Mouse (Mus musculus) embryonic facial prominence, embryonic 14.5 days (tissue): Measurements from ENCODE around the gene Prkd2. TPM values are rescaled to one million over a fixed set of nuclear protein-coding genes. Genes with fewer than 3 reads are reported as not detected.
A peak's percentile ranks its signal among the peaks of the same experiment; 100 is the strongest.

Experiments
- ATAC-seq: fragments of 200-750 bp; cut with Nextera tagmentation; 2 replicates; pipeline ENCODE4 v1.8.0; 2017; ENCODE audit warnings: low read depth, moderate number of reproducible peaks, moderate TSS enrichment
- DNase-seq: peaks from one replicate; pipeline ENCODE4 v3.0.0-alpha.2; 2015; ENCODE audit warnings: low spot score
- H3K27ac ChIP-seq: fragments of 300-500 bp; sonication (generic); replicated peaks from 2 replicates; pipeline ENCODE4 v1.5.1; 2014; ENCODE audit warnings: low read depth, mild to moderate bottlenecking, low read length, moderate library complexity
- H3K27me3 ChIP-seq: fragments of 300-500 bp; sonication (generic); replicated peaks from 2 replicates; pipeline ENCODE4 v1.6.1; 2014; ENCODE audit warnings: low read length; ENCODE audit not compliant: control insufficient read depth, insufficient read depth
- H3K36me3 ChIP-seq: fragments of 300-500 bp; sonication (generic); 2 replicates; pipeline ENCODE4 v1.6.1; 2014; ENCODE audit warnings: low read length, mixed read lengths; ENCODE audit not compliant: control insufficient read depth, insufficient read depth
- H3K4me1 ChIP-seq: fragments of 300-500 bp; sonication (generic); 2 replicates; pipeline ENCODE4 v1.6.1; 2014; ENCODE audit warnings: antibody characterized with exemption, low read length; ENCODE audit not compliant: control insufficient read depth, insufficient read depth
- H3K4me2 ChIP-seq: fragments of 300-500 bp; sonication (generic); 2 replicates; pipeline ENCODE4 v1.6.1; 2014; ENCODE audit warnings: low read depth, mild to moderate bottlenecking, low read length, moderate library complexity, mixed read lengths
- H3K4me3 ChIP-seq: fragments of 300-500 bp; sonication (generic); 2 replicates; pipeline ENCODE4 v1.5.1; 2014; ENCODE audit warnings: low read depth, mild to moderate bottlenecking, low read length
- H3K9ac ChIP-seq: fragments of 300-500 bp; sonication (generic); 2 replicates; pipeline ENCODE4 v1.6.1; 2014; ENCODE audit warnings: low read depth, mild to moderate bottlenecking, low read length, moderate library complexity, mixed read lengths
- H3K9me3 ChIP-seq: fragments of 300-500 bp; sonication (generic); 2 replicates; pipeline ENCODE4 v1.6.1; 2016; ENCODE audit warnings: low read length; ENCODE audit not compliant: control insufficient read depth
- WGBS: fragments of 180-500 bp; shearing (Covaris S2); extraction: QIAGEN DNeasy Blood & Tissue Kit; methylation state at CpG from one replicate; pipeline ENCODE4 v1.1.7; 2014; 5-methylcytosine and 5-hydroxymethylcytosine counted together
- polyA plus RNA-seq: library from polyadenylated mRNA; unstranded; fragments of >200 nt; fragmentation: Nextera tagmentation; extraction: Ambion mirVana; gene quantifications from 2 replicates; pipeline ENCODE4 v1.2.1, GENCODE M21; 2014

Prkd2 gene
- polyA plus RNA-seq, 1 experiment from 2014 or later: 16.5 TPM

DNA sequence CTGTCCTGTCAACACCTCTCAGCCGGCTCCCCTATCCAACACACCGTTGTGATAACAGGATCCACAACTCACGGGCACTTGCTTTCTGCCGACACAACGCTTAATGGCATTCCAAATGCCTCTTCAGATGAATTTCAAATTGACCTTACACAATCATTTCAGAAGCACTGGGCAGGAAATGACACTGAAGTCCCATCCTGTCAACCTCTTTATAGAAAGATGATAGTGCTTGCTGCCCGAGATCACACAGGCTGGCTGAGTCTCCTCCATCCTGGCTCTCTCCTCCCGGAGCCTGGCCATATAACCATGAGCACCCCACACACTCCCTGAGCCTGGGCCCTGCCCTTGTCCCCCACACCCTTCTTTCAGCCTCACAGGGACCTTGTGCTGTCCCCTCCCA lies 65.1 kb downstream of the Prkd2 start:
- ATAC-seq (no peak), DNase-seq (no peak)
- H3K36me3 ChIP-seq: no peaks in the 10 kb centered on the region
- H3K27ac ChIP-seq: no peak overlapping the region
- no peak overlapping the region for H3K4me3 ChIP-seq
- no peaks in the 10 kb centered on the region for H3K9me3 ChIP-seq
- WGBS: 61% methylated on average over 7 of the region's 7 CpGs
- H3K9ac ChIP-seq: peak overlapping the region; percentile 22; the same call in 1 of the 2 replicates
- H3K27me3 ChIP-seq: no peaks in the 10 kb centered on the region
- peaks cover 10% of the 10 kb centered on the region for H3K4me1 ChIP-seq
- H3K4me2 ChIP-seq: no peak overlapping the region

DNA sequence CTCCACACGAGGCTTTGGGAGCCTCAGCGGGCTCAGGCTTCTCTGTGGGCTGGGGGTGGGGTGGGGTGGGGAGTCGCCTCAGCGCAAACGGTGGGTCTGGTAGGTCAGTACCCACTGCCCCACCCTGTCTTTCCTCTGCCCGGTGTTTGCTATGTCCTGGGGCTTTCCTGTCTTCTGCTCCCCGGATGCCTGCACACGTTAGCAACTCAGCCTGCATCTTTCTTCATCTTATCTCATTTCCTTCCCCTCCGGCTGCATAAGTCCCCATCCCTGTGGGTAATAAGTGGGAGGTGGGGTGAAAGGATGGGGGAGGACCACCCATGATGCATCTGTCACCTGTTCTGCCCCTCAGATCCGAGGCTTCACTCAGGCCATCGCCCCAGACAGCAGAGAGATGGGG lies 65.7 kb downstream of the Prkd2 start:
- H3K4me3 ChIP-seq: no peak overlapping the region
- no peaks in the 10 kb centered on the region for H3K36me3 ChIP-seq
- DNase-seq (no peak), ATAC-seq (no peak)
- H3K9ac ChIP-seq: peak overlapping the region; percentile 22; the same call in 1 of the 2 replicates
- no peaks in the 10 kb centered on the region for H3K9me3 ChIP-seq
- H3K27me3 ChIP-seq: no peaks in the 10 kb centered on the region
- no peak overlapping the region for H3K4me2 ChIP-seq
- H3K27ac ChIP-seq: no peak overlapping the region
- 30% methylated on average over 5 of the region's 11 CpGs for WGBS
- H3K4me1 ChIP-seq: peaks cover 10% of the 10 kb centered on the region

DNA sequence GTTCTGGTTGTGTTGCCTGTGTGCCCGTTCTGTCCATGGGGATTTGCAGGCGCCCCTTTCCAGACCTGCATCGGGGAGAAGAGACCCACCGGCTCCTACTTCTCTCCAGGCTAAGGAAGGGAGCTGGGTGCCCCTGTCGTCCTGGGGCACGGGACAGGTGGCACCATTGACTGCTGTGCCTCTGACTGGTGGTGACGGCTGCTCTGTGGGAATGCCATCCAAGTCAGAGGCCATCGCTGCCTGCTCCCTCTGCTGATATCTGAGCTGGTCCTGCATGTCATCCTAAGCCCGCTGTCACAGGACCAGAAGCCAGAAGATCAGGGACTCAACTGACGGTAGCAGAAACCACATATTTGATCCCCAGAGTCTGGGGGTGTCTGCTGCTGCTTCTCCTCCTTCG lies 66.2 kb downstream of the Prkd2 start:
- WGBS: 60% methylated on average over 10 of the region's 11 CpGs
- no peak overlapping the region for H3K4me2 ChIP-seq
- no peaks in the 10 kb centered on the region for H3K36me3 ChIP-seq
- H3K27me3 ChIP-seq: no peaks in the 10 kb centered on the region
- H3K27ac ChIP-seq: no peak overlapping the region
- no peaks in the 10 kb centered on the region for H3K9me3 ChIP-seq
- no peak overlapping the region for H3K4me3 ChIP-seq
- H3K9ac ChIP-seq: no peak overlapping the region
- DNase-seq (no peak), ATAC-seq (no peak)
- H3K4me1 ChIP-seq: peaks cover 10% of the 10 kb centered on the region

DNA sequence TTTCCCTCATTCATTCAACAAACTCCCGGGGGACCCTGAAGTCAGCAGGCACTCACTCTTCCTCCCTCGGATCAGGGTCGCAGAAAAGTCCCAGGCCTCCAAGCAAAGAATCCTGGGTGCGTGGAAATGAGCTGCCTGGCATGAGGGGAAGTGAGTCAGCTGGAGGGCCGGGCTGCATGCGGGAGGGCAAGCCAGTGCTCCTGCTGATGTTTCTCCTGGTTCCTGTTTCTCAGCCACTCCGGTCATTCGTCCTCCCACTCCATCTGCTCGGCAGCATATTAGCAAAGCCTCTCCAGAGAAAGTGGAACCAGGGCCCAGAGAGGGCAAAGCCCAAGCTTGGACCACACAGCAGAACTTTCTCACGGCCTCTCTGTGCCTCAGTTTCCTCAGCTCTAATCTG lies 67.2 kb downstream of the Prkd2 start:
- ATAC-seq: no peak
- 42% methylated on average over 10 of the region's 10 CpGs for whole genome bisulfite sequencing
- DNase-seq: no peak

DNA sequence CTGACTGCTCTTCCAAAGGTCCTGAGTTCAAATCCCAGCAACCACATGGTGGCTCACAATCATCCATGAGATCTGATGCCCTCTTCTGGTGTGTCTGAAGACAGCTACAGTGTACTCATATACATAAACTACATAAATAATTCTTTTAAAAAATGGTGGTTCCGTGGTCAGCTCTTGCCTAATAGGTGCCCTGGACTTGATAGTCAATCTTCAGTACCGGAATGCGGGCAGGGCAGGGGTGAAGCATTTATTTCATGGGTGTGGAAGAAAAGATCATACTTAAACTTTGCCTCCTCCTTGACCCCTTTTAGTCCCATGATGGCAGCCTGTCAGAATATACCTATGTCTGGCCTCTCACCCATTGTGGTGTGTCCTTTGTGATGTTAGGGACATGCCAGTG lies 69.2 kb downstream of the Prkd2 start:
- 95% methylated on average over 3 of the region's 3 CpGs for WGBS
- Histone ChIP-seq H3K9me3 (no peaks in the 10 kb centered on the region), H3K4me2 (no peak overlapping the region), H3K4me1 (no peaks in the 10 kb centered on the region; the same call in 1 of the 2 replicates), H3K27me3 (no peaks in the 10 kb centered on the region), H3K36me3 (peaks cover 28% of the 10 kb centered on the region), H3K27ac (no peak overlapping the region), H3K4me3 (no peak overlapping the region), H3K9ac (no peak overlapping the region)
- no peak for ATAC-seq
- no peak for DNase-seq

More for the DNA sequence above, 67.2 kb downstream of the Prkd2 start:
- Histone ChIP-seq H3K4me2 (no peak overlapping the region), H3K4me1 (peaks cover 10% of the 10 kb centered on the region), H3K36me3 (peaks cover 9% of the 10 kb centered on the region), H3K9me3 (no peaks in the 10 kb centered on the region), H3K27me3 (no peaks in the 10 kb centered on the region), H3K4me3 (no peak overlapping the region), H3K27ac (no peak overlapping the region), H3K9ac (peak overlapping the region; percentile 37; the same call in 1 of the 2 replicates)

DNA sequence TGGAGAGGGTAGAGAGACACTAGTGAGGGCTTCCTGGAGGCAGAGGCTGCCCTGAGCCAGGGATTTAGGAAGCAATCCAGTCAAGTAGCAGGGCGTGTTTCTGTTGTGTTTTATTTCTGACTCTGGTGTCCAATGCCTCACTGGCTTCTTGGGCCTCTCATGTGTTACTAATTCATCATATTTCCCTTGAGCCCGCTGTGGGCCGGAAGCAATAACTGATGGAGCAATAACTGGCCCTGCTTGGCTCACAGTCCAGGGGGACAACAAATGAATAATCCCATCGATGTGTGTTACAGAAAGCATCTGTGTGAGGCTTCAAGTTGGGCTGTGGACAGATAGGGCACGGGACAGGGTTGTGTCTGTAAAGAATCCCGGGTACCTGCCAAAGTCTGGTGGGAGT lies 69.7 kb downstream of the Prkd2 start:
- H3K27ac ChIP-seq: no peak overlapping the region

DNA sequence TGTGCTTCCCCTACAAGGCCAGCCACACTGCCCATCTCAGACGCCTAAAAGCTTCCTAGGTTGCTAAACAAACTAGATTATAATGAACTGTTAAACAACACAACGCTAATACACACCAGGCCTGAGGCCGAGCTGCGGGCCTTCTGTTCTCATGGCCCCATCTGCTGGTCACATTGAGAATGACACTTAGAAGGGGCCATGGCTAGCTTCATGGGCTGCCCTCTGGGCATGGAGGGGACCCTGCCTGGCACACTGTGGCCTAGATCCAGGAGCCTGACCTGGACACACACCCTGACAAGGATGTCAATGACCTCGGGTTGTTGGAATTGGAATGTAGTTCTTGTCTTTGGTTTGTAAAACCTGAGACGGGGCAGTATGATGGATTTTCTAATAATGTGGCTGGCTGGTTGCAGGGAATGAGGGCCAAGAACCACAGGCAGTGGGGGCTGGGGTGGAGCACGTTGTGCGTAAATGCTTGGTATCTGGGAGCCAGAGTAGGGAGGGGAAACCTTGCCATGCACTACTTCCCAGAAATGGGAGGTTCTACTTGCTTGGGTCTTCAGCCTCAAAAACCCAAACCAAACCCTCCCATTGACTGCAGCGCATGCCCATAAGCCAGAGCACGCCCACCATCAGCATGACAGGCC lies 71.2 kb downstream of the Prkd2 start:
- Histone ChIP-seq H3K4me2 (no peak overlapping the region), H3K36me3 (peaks cover 49% of the 10 kb centered on the region), H3K27me3 (no peaks in the 10 kb centered on the region), H3K4me1 (no peaks in the 10 kb centered on the region; the same call in 1 of the 2 replicates), H3K4me3 (no peak overlapping the region), H3K27ac (no peak overlapping the region), H3K9me3 (no peaks in the 10 kb centered on the region), H3K9ac (no peak overlapping the region; the same call in 1 of the 2 replicates)
- DNase-seq (peak; percentile 80), ATAC-seq (peak; percentile 73)
- WGBS: 35% methylated on average over 10 of the region's 10 CpGs

More for the DNA sequence above, 69.7 kb downstream of the Prkd2 start:
- peaks cover 33% of the 10 kb centered on the region for H3K36me3 ChIP-seq
- no peaks in the 10 kb centered on the region; the same call in 1 of the 2 replicates for H3K4me1 ChIP-seq
- no peaks in the 10 kb centered on the region for H3K9me3 ChIP-seq
- ATAC-seq: no peak
- H3K9ac ChIP-seq: no peak overlapping the region
- H3K4me2 ChIP-seq: no peak overlapping the region
- H3K27me3 ChIP-seq: no peaks in the 10 kb centered on the region
- WGBS: 54% methylated on average over 6 of the region's 6 CpGs
- no peak for DNase-seq
- no peak overlapping the region for H3K4me3 ChIP-seq

DNA sequence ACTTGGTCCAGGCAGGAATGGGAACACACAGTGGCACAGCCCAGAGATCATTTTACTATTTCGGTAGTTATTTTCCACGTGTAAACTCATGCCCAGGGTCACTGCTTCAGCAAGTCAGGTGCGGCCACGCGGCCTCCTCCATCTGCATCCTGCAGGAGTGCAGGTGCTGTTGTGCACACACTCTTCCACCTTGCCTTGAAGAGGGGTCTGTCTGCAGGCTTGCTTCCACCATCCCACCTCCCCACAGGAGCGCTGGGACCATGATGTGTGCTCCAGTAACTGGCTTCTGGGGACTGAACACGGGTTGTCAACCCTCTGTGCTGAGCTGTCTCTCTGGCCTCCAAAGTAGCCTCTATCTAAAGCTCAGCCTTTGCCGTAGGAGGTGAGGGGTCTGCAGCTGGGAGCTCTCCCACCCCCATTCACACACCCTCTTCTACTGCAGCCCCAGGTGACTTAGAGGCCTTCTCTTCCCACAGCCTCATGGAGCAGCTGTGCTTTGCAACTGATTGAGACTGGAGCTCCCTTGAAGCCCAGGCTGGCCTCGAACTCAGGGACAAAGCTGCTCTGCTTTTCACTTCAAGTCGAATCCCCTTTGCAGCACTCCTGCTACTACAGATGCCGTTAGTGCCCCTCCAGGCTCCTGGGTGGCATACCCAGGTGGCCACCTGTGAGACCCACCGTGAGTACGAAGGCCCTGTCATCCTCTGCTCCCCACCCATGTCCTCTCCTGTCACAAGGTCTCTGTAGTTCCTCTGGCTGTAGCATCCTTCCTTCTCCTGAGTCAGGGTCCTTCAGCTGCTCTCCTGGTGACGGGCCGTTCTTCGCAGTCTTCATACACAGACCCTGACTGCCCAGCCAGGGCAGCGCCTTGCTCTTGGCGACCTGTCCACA lies 72.0 kb downstream of the Prkd2 start:
- no peak overlapping the region for H3K27ac ChIP-seq
- H3K27me3 ChIP-seq: no peaks in the 10 kb centered on the region
- DNase-seq (no peak), ATAC-seq (0 out of 2 replicates have a peak, but pooled peaks have one; percentile 2)
- H3K4me2 ChIP-seq: no peak overlapping the region
- H3K36me3 ChIP-seq: peaks cover 56% of the 10 kb centered on the region
- no peak overlapping the region for H3K9ac ChIP-seq
- H3K4me1 ChIP-seq: peaks cover 7% of the 10 kb centered on the region; the same call in 1 of the 2 replicates
- no peak overlapping the region for H3K4me3 ChIP-seq
- no peaks in the 10 kb centered on the region for H3K9me3 ChIP-seq
- WGBS: 81% methylated on average over 18 of the region's 18 CpGs
